Comparison of ENCODE assay signal across 8 mouse cellular contexts in the genomic region with DNA sequence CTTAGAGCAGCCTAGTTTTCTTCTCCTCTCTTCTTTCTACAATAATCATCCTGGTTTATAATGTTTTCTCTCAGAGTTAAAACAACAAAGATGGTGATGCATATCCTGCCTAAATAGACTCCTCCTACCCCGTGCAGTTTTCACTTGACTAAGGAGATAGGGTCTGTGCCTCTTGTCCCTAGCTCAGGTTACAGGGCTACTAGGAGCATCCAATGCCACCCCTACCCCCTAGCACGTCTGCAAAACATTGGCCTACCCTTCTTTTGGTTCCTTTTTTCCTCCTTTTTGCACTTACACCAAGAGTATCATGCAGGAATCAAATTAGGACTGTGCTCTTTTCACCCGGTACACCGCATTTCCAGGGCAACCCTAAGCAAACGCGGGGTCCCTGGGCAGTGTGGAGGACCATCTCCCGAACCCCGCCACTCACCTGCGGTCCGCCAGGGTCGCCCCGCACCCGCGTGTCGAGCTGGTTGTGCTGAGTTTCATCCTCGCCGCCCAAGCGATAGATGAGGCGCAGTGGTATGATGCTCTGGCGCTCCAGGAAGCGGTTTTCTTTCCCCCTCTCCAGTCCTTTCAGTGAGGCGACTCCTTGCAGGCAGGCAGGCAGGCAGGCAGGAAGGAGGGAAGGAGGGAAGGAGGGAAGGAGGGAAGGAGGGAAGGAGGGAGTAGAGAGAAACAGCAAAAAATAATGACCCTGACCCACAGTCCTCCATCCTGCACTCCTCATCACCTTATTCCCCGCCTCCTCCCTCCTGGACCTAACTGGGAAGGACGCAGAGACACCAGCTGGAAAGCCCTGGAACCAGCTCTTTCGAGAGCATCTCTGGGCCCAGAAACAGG. TPM values are rescaled to one million over a fixed set of nuclear protein-coding genes. Genes with fewer than 3 reads are reported as not detected.
DNase-seq lines count a peak whose midpoint lies in the region; ATAC-seq lines count a peak whose summit lies in the region.

No protein-coding gene starts in this region.

- peaks cover 8% of the 10 kb centered on the region; the same call in 1 of the 2 replicates for H3K4me1 ChIP-seq in heart, embryonic 15.5 days (replicated peaks)
- H3K4me1 ChIP-seq in limb, embryonic 10.5 days = peaks cover 17% of the 10 kb centered on the region

- peak; percentile 7 to 22 for DNase-seq in kidney, postnatal 4 days
- no peak for DNase-seq in kidney, postnatal 14 days
- DNase-seq in cerebellum, postnatal 25 days = peak; percentile 71 to 72
- DNase-seq in limb, embryonic 10.5 days (ENCODE audit: low spot score) = peak; percentile 52
- DNase-seq in retina, postnatal 1 day = peak; percentile 64
- DNase-seq in thymus, postnatal 4 days = no peak
- no peak for DNase-seq in ovary, postnatal 36 days (ENCODE audit: low spot score)

- H3K4me2 ChIP-seq in heart, embryonic 15.5 days = peak overlapping the region; percentile 96

- no peaks in the 10 kb centered on the region for H3K36me3 ChIP-seq in heart, embryonic 15.5 days
- H3K36me3 ChIP-seq in limb, embryonic 10.5 days = no peaks in the 10 kb centered on the region

- H3K4me3 ChIP-seq in heart, embryonic 15.5 days = peak overlapping the region; percentile 82
- H3K4me3 ChIP-seq in limb, embryonic 10.5 days = peak overlapping the region; percentile 72

- no peak overlapping the region for H3K27ac ChIP-seq in heart, embryonic 15.5 days
- peak overlapping the region; percentile 44; the same call in 1 of the 2 replicates for H3K27ac ChIP-seq in limb, embryonic 10.5 days

- H3K9me3 ChIP-seq in heart, embryonic 15.5 days (replicated peaks) = no peaks in the 10 kb centered on the region
- no peaks in the 10 kb centered on the region for H3K9me3 ChIP-seq in limb, embryonic 10.5 days (replicated peaks)

- 0 out of 2 replicates have a peak, but pooled peaks cover 6% of the 10 kb centered on the region for H3K27me3 ChIP-seq in heart, embryonic 15.5 days
- peaks cover 22% of the 10 kb centered on the region for H3K27me3 ChIP-seq in limb, embryonic 10.5 days (ENCODE audit: low read depth, poor library complexity, severe bottlenecking)

- peak; percentile 65 for ATAC-seq in heart, embryonic 15.5 days (replicated peaks; ENCODE audit: insufficient number of reproducible peaks, insufficient read depth, low FRiP score, low read depth)

- 2% methylated on average over 24 of the region's 25 CpGs for WGBS in heart, embryonic 15.5 days
- WGBS in limb, embryonic 10.5 days = 1% methylated on average over 25 of the region's 25 CpGs

- H3K9ac ChIP-seq in heart, embryonic 15.5 days = peak overlapping the region; percentile 79

RNA-seq across cellular contexts. Expression of a gene that starts 1.0 kb away (rescaled TPM):
- 6.9 and 7.9 TPM in 2 replicates for polyA plus RNA-seq in heart, embryonic 15.5 days (2015; fragmentation: Nextera tagmentation; extraction: Ambion mirVana)
- 2.9 and 5.3 TPM in 2 replicates for polyA plus RNA-seq in limb, embryonic 10.5 days (2016; fragmentation: Nextera tagmentation; extraction: Ambion mirVana)

RNA-seq across cellular contexts. Expression of a gene that starts 55.5 kb away (rescaled TPM):
- 21.6 and 21.8 TPM in 2 replicates for polyA plus RNA-seq in heart, embryonic 15.5 days (2015; fragmentation: Nextera tagmentation; extraction: Ambion mirVana)
- polyA plus RNA-seq in limb, embryonic 10.5 days (2016; fragmentation: Nextera tagmentation; extraction: Ambion mirVana) = 62.2 and 65.8 TPM in 2 replicates

RNA-seq across cellular contexts. Expression of a gene that starts 55.7 kb away (rescaled TPM):
- polyA plus RNA-seq in heart, embryonic 15.5 days (2015; fragmentation: Nextera tagmentation; extraction: Ambion mirVana) = 11.2 and 11.7 TPM in 2 replicates
- 6.9 and 9.9 TPM in 2 replicates for polyA plus RNA-seq in limb, embryonic 10.5 days (2016; fragmentation: Nextera tagmentation; extraction: Ambion mirVana)

Comparison
In these comparisons a context has a peak if more than half of its experiments do, and no peak if none do; other contexts are left out.
1. DNase-seq: peak in kidney, postnatal 4 days (2 of 2), cerebellum, postnatal 25 days (2 of 2), limb, embryonic 10.5 days (single experiment) and retina, postnatal 1 day (single experiment); none in kidney, postnatal 14 days (single experiment), thymus, postnatal 4 days (single experiment) and ovary, postnatal 36 days (single experiment).